Comparison of ENCODE assay signal across 9 mouse cellular contexts in genomic region chr14:25108101-25108652, GRCm38 (mm10).
DNase-seq lines count a peak whose midpoint lies in the region; ATAC-seq and TF ChIP-seq lines count a peak whose summit lies in the region.
"Had no signal": no experiment of that assay in that cellular context is flagged by ENCODE, and none has a peak within 500 bp of the region (broad histone marks: within the 10 kb centered on the region; RNA-seq: fewer than 3 reads in every experiment).

No protein-coding gene starts in this region.

- TF ChIP-seq EP300 in heart, postnatal 0 days (IDR thresholded peaks at IDR 0.05; ENCODE audit: low read depth), result no peak

- H3K36me3 ChIP-seq in heart, postnatal 0 days (replicated peaks; ENCODE audit: control insufficient read depth, insufficient read depth, low read length), result no peaks in the 10 kb centered on the region
- no peaks in the 10 kb centered on the region for H3K36me3 ChIP-seq in midbrain, embryonic 16.5 days (ENCODE audit: control insufficient read depth, insufficient read depth, low read length)

- H3K4me3 ChIP-seq in heart, postnatal 0 days (ENCODE audit: low read depth, low read length), result 0 out of 2 replicates have a peak overlapping the region, but pooled peaks have one; percentile 12
- no peak overlapping the region for H3K4me3 ChIP-seq in midbrain, embryonic 16.5 days (ENCODE audit: low read depth, low read length)

- WGBS in heart, postnatal 0 days, result 42% methylated on average over 17 of the region's 17 CpGs
- WGBS in midbrain, embryonic 16.5 days, result 2% methylated on average over 17 of the region's 17 CpGs

- H3K27ac ChIP-seq in heart, postnatal 0 days (ENCODE audit: low read depth), result no peak overlapping the region
- peak overlapping the region; percentile 96 for H3K27ac ChIP-seq in midbrain, embryonic 16.5 days (ENCODE audit: low read length)
- H3K27ac ChIP-seq: macrophage had no signal

- no peak for TF ChIP-seq CTCF in heart, postnatal 0 days (IDR thresholded peaks at IDR 0.05; ENCODE audit: low read depth)

- DNase-seq in B cell, adult 2 months, result peak; percentile 52 to 53
- DNase-seq in R1 (ENCODE audit: low read depth, low spot score), result peak; percentile 76
- DNase-seq in heart, postnatal 0 days (ENCODE audit: low spot score), result no peak
- DNase-seq in kidney, postnatal 25 days, result peak; percentile 35 to 56
- peak; percentile 51 for DNase-seq in yolk sac, embryonic 10.5 days (ENCODE audit: low spot score)
- no peak for DNase-seq in layer of hippocampus, adult 9-10 months (ENCODE audit: low spot score)
- DNase-seq in urinary bladder, postnatal 36 days (ENCODE audit: low spot score in 2 of 2), result no peak

- no peaks in the 10 kb centered on the region for H3K27me3 ChIP-seq in heart, postnatal 0 days (ENCODE audit: control insufficient read depth, insufficient read depth, low read length)
- H3K27me3 ChIP-seq in midbrain, embryonic 16.5 days (ENCODE audit: control insufficient read depth, insufficient read depth, low read depth, low read length), result no peaks in the 10 kb centered on the region

- H3K4me1 ChIP-seq in heart, postnatal 0 days (ENCODE audit: control insufficient read depth, insufficient read depth), result peaks cover 15% of the 10 kb centered on the region
- peaks cover 23% of the 10 kb centered on the region for H3K4me1 ChIP-seq in midbrain, embryonic 16.5 days (ENCODE audit: control insufficient read depth, insufficient read depth, low read length)

- peak overlapping the region; percentile 38 for H3K4me2 ChIP-seq in heart, postnatal 0 days (ENCODE audit: low read depth, low read length)
- peak overlapping the region; percentile 50 for H3K4me2 ChIP-seq in midbrain, embryonic 16.5 days (ENCODE audit: low read length)

- 0 out of 2 replicates have a peak overlapping the region, but pooled peaks have one; percentile 12 for H3K9ac ChIP-seq in heart, postnatal 0 days (replicated peaks; ENCODE audit: low read depth, low read length)
- H3K9ac ChIP-seq in midbrain, embryonic 16.5 days (ENCODE audit: low read depth, low read length), result peak overlapping the region; percentile 60

- no peaks in the 10 kb centered on the region for H3K9me3 ChIP-seq in heart, postnatal 0 days (replicated peaks; ENCODE audit: control insufficient read depth, low read length)
- H3K9me3 ChIP-seq in midbrain, embryonic 16.5 days (replicated peaks; ENCODE audit: control insufficient read depth, low read length, poor library complexity, severe bottlenecking), result no peaks in the 10 kb centered on the region

- ATAC-seq in heart, postnatal 0 days (ENCODE audit: insufficient read depth, low read depth), result no peak
- ATAC-seq in midbrain, embryonic 16.5 days, result peak; percentile 68

Comparison
In these comparisons a context has a peak if more than half of its experiments do, and no peak if none do; other contexts are left out.
1. DNase-seq: peak in B cell, adult 2 months (2 of 2), R1 (single experiment), kidney, postnatal 25 days (2 of 2) and yolk sac, embryonic 10.5 days (single experiment); none in heart, postnatal 0 days (single experiment), layer of hippocampus, adult 9-10 months (single experiment) and urinary bladder, postnatal 36 days (0 of 2).